Mouse (Mus musculus) ES-Bruce4 (cell line): ENCODE data around the gene Vwa8.

ENCODE experiments used
- CTCF ChIP-seq: IDR thresholded peaks from one replicate; pipeline ENCODE4 v1.8.1; 2011; ENCODE audit warnings: low read depth, low read length
- EP300 ChIP-seq: IDR thresholded peaks from 2 replicates; pipeline ENCODE4 v1.6.1; 2011; ENCODE audit warnings: low read depth, low read length; ENCODE audit not compliant: insufficient read depth
- POLR2A ChIP-seq: IDR thresholded peaks from one replicate; pipeline ENCODE4 v1.8.1; 2011; ENCODE audit warnings: low read length; ENCODE audit not compliant: insufficient read depth

DNA sequence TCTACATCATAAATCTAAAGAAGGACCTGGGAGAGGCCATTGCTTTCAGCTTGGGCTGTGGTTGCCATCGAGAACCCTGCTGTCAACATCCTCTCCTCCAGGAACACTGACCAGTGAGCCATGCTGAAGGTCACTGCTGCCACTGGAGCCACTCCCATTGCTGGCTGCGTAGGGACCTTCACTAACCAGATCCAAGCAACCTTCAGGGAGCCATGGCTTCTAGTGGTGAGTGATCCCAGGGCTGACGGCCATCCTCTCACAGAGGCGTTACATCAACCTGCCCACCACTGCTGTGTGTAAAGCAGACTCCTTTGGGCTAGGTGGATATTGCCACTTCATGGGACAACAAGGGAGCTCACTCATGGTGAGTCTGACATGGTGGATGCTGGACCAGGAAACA lies 325.7 kb downstream of the Vwa8 start:
- TF ChIP-seq CTCF: no peak
- TF ChIP-seq POLR2A: no peak
- TF ChIP-seq EP300: no peak
